Mouse (Mus musculus) lung, postnatal 0 days (tissue): ENCODE results near the gene Hivep3. TPM values are rescaled to one million over a fixed set of nuclear protein-coding genes. Genes with fewer than 3 reads are reported as not detected.

Experiments
- ATAC-seq: fragments of 200-750 bp; cut with Nextera tagmentation; 2 replicates; pipeline ENCODE4 v1.8.0; 2017; ENCODE audit warnings: moderate library complexity
- DNase-seq: peaks from one replicate; pipeline ENCODE4 v3.0.0-alpha.2; 2016; ENCODE audit warnings: low spot score
- H3K27ac ChIP-seq: fragments of 300-500 bp; sonication (generic); 2 replicates; pipeline ENCODE4 v1.5.1; 2014; ENCODE audit warnings: antibody characterized with exemption, mild to moderate bottlenecking, low read length, mixed read lengths
- H3K27me3 ChIP-seq: fragments of 300-500 bp; sonication (generic); replicated peaks from 2 replicates; pipeline ENCODE4 v1.6.1; 2014; ENCODE audit warnings: low read length, mixed read lengths; ENCODE audit not compliant: insufficient read depth
- H3K36me3 ChIP-seq: fragments of 300-500 bp; sonication (generic); 2 replicates; pipeline ENCODE4 v1.6.1; 2014; ENCODE audit warnings: low read length, mixed read lengths; ENCODE audit not compliant: insufficient read depth
- H3K4me1 ChIP-seq: fragments of 300-500 bp; sonication (generic); 2 replicates; pipeline ENCODE4 v1.6.1; 2014; ENCODE audit warnings: antibody characterized with exemption, low read depth, low read length, mixed read lengths; ENCODE audit not compliant: insufficient read depth
- H3K4me2 ChIP-seq: fragments of 300-500 bp; sonication (generic); replicated peaks from 2 replicates; pipeline ENCODE4 v1.6.1; 2014; ENCODE audit warnings: low read depth, mild to moderate bottlenecking, low read length, moderate library complexity, mixed read lengths
- H3K4me3 ChIP-seq: fragments of 300-500 bp; sonication (generic); 2 replicates; pipeline ENCODE4 v1.5.1; 2014; ENCODE audit warnings: low read depth, low read length
- H3K9ac ChIP-seq: fragments of 300-500 bp; sonication (generic); replicated peaks from 2 replicates; pipeline ENCODE4 v1.6.1; 2014; ENCODE audit warnings: low read depth, mild to moderate bottlenecking
- H3K9me3 ChIP-seq: fragments of 300-500 bp; sonication (generic); 2 replicates; pipeline ENCODE4 v1.6.1; 2016; ENCODE audit warnings: low read length, mixed read lengths
- CTCF ChIP-seq: IDR thresholded peaks from 2 replicates; pipeline ENCODE4 v1.5.1; 2016; ENCODE audit warnings: antibody characterized with exemption, mild to moderate bottlenecking
- EP300 ChIP-seq: IDR thresholded peaks from 2 replicates; pipeline ENCODE4 v1.6.1; 2016; ENCODE audit warnings: antibody characterized with exemption, mild to moderate bottlenecking, control low read depth
- WGBS: fragments of 180-500 bp; shearing (Covaris S2); extraction: QIAGEN DNeasy Blood & Tissue Kit; methylation state at CpG from one replicate; pipeline ENCODE4 v1.1.7; 2014; 5-methylcytosine and 5-hydroxymethylcytosine counted together
- polyA plus RNA-seq: library from polyadenylated mRNA; unstranded; fragments of >200 nt; fragmentation: Nextera tagmentation; extraction: Ambion mirVana; gene quantifications from 2 replicates; pipeline ENCODE4 v1.2.1, GENCODE M21; 2015

Hivep3 gene
- polyA plus RNA-seq, 1 experiment from 2014 or later, result 30.7 TPM

DNA sequence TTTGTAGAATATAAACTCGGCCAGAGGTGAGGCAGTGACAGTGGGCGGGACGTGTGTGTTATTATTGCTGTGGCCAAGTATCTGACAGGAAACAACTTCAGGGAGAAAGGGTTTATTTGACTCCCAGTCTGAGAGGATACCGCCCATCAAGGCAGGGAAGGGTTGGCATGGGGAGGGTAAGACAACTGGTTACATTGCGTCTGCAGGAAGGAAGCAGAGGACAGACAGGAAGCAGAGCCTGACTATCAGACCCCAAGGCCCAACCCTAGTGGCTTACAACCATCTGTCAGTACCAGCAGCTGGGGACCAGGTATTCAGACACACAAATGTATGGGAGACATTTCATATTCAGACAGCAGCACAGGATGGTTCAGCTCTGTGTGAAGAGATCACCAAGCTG is 144.6 kb downstream of the Hivep3 start:
- 65% methylated on average over 5 of the region's 5 CpGs for WGBS
- ATAC-seq, result no peak

DNA sequence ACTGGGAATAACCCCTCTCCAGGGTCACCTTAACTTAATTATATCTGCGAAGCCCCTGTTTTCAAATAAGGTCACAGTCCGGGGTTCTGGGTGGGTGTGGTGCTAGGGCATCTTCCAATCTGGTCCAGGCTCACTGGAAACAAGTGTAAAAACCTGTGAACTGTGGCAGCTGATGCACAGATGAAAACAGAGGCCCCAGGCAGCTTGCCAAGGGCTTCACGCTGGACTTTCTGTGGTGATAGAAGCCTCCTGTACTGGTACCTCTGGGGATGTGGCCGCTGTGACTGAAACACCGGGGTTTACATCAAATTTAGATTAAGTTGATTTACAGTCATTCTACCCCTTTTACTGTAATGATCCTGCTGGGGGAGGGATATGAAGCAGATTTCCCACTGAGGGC is 146.1 kb downstream of the Hivep3 start:
- H3K27ac ChIP-seq, result no peak overlapping the region
- H3K4me2 ChIP-seq, result no peak overlapping the region
- H3K36me3 ChIP-seq, result no peaks in the 10 kb centered on the region
- no peak overlapping the region for H3K4me3 ChIP-seq
- no peak for ATAC-seq
- no peak overlapping the region for H3K9ac ChIP-seq
- H3K9me3 ChIP-seq, result no peaks in the 10 kb centered on the region
- WGBS, result 64% methylated on average over 5 of the region's 5 CpGs
- no peak for DNase-seq
- no peaks in the 10 kb centered on the region for H3K4me1 ChIP-seq
- TF ChIP-seq EP300 (no peak), CTCF (no peak)
- no peaks in the 10 kb centered on the region for H3K27me3 ChIP-seq

More for the DNA sequence above, 144.6 kb downstream of the Hivep3 start:
- no peaks in the 10 kb centered on the region for H3K4me1 ChIP-seq
- H3K36me3 ChIP-seq, result no peaks in the 10 kb centered on the region
- TF ChIP-seq CTCF (no peak), EP300 (no peak)
- H3K9ac ChIP-seq, result no peak overlapping the region
- no peaks in the 10 kb centered on the region for H3K27me3 ChIP-seq
- H3K4me2 ChIP-seq, result no peak overlapping the region
- H3K9me3 ChIP-seq, result no peaks in the 10 kb centered on the region
- H3K27ac ChIP-seq, result no peak overlapping the region
- no peak for DNase-seq
- no peak overlapping the region for H3K4me3 ChIP-seq

DNA sequence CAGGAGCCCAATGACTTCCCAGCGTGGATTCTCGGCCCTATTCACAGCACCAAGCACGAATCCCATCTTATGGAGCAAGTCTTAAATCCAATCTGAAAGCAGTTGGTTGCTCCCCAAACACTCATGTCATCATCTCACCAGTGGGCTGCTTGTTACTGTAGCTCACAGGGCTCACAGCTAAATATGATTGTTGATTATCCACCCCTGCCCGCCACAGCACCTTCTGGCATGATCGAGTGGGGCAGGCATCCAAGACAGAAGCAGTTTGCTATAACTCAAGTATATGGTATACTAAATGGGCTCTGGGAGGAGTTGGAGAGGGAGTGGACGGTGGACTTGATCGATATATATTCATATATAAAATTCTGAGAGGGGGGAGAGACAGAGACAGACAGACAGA is 146.7 kb downstream of the Hivep3 start:
- no peak for DNase-seq
- H3K27ac ChIP-seq, result no peak overlapping the region
- no peak overlapping the region for H3K9ac ChIP-seq
- H3K4me1 ChIP-seq, result no peaks in the 10 kb centered on the region
- H3K4me2 ChIP-seq, result no peak overlapping the region
- no peaks in the 10 kb centered on the region for H3K36me3 ChIP-seq
- WGBS, result 89% methylated on average over 7 of the region's 7 CpGs
- TF ChIP-seq CTCF (no peak), EP300 (no peak)
- no peak overlapping the region for H3K4me3 ChIP-seq
- no peaks in the 10 kb centered on the region for H3K9me3 ChIP-seq
- ATAC-seq, result no peak
- H3K27me3 ChIP-seq, result no peaks in the 10 kb centered on the region

DNA sequence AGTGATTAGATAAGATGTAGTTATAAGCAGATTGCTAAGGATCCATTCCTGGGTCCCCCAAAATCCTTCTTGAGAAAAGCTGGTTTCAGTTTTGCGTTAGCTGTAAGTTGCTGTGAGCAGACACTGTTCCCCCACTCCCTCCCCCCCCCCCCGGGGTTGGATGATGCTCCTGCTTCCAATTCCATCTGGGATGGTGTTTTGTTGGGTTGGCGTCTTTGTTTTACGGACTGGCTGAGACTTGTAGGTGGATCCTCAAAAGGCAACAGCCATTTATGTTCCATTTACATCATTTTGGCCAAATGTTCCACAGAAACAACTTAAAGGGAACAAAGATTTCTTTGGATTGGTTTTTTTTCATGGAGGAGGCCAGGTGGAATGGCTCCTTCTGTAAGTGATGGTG is 147.7 kb downstream of the Hivep3 start:
- no peaks in the 10 kb centered on the region for H3K36me3 ChIP-seq
- H3K27me3 ChIP-seq, result no peaks in the 10 kb centered on the region
- ATAC-seq, result no peak
- no peak overlapping the region for H3K9ac ChIP-seq
- TF ChIP-seq CTCF (no peak), EP300 (no peak)
- no peak overlapping the region for H3K4me2 ChIP-seq
- H3K27ac ChIP-seq, result no peak overlapping the region
- DNase-seq, result no peak
- no peak overlapping the region for H3K4me3 ChIP-seq
- H3K9me3 ChIP-seq, result no peaks in the 10 kb centered on the region
- WGBS, result 85% methylated on average over 4 of the region's 4 CpGs
- no peaks in the 10 kb centered on the region for H3K4me1 ChIP-seq

DNA sequence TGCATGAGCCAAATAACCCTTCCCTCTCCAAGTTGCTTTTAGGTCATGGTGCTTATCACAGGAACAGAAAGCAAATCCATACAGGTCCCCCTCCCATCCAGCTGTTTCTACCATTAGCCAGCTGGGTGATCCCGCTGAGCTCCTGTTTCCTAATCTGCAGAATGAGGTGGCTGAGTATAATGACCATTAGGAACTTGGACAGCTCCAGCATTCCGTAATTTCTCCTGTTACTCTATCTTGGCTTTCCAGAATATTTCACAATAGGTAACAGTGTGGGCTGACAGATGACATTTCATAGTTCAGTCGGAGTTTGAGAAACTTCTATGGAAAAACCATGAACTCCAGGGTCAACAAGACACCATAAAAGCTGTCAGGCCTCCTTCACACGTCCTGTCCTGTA is 148.8 kb downstream of the Hivep3 start:
- Histone ChIP-seq H3K27me3 (no peaks in the 10 kb centered on the region), H3K4me3 (no peak overlapping the region), H3K4me1 (no peaks in the 10 kb centered on the region), H3K36me3 (no peaks in the 10 kb centered on the region), H3K27ac (no peak overlapping the region; the same call in 1 of the 2 replicates), H3K9me3 (no peaks in the 10 kb centered on the region), H3K9ac (no peak overlapping the region), H3K4me2 (no peak overlapping the region)
- TF ChIP-seq EP300 (peak; percentile 95), CTCF (no peak)
- 19% methylated on average over 4 of the region's 4 CpGs for WGBS
- peak; percentile 88 for ATAC-seq
- peak; percentile 93 for DNase-seq

DNA sequence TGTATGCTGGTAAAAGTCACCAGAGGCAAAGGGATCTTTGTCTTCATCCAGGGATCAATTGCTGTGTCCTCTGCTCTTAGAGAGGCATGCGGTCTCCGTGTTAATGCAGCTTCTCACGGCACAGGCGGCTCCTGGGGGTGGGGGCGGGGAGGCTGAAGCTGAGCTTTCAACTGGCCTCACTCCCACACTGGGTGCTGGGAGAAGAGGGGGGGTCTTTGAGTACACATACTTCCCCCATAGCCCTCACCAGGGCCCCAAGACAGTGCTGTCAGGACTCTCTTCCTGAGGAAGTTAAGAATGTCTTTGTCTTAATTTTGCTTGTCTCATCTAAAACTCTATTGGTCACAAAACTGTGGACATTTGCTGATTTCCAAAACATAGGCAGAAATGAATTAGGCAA is 149.2 kb downstream of the Hivep3 start:
- Histone ChIP-seq H3K9me3 (no peaks in the 10 kb centered on the region), H3K4me3 (no peak overlapping the region), H3K36me3 (no peaks in the 10 kb centered on the region), H3K9ac (no peak overlapping the region), H3K4me1 (no peaks in the 10 kb centered on the region), H3K4me2 (no peak overlapping the region), H3K27me3 (no peaks in the 10 kb centered on the region), H3K27ac (peak overlapping the region; percentile 77)
- DNase-seq, result no peak
- whole genome bisulfite sequencing, result 30% methylated on average over 5 of the region's 5 CpGs
- TF ChIP-seq CTCF, result no peak
- no peak for TF ChIP-seq EP300
- no peak for ATAC-seq

DNA sequence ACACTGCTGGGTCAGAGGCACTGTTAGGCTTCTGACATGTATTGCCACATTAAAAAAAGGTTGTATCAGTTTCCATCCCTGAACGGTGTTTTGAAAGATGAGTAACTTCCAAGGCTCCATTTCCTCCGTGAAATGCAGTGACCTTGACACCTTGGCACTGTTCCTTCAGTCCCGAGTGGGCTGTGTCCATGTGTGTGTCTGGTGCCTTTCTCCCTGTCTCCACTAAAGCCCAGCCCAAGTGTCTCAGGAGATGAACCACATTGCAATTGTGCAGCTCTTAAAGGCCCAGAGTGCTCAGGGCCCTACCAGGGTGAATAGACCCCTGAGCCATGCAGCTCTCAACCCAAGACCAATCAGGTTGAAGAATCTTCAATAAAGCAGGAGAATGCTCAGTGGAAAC is 153.0 kb downstream of the Hivep3 start:
- no peak for ATAC-seq
- no peak for TF ChIP-seq EP300
- no peak for TF ChIP-seq CTCF
- no peak overlapping the region for H3K9ac ChIP-seq
- H3K4me1 ChIP-seq, result no peaks in the 10 kb centered on the region
- peak; percentile 56 for DNase-seq
- no peak overlapping the region for H3K4me3 ChIP-seq
- no peaks in the 10 kb centered on the region for H3K36me3 ChIP-seq
- no peaks in the 10 kb centered on the region for H3K9me3 ChIP-seq
- 0 out of 2 replicates have a peak overlapping the region, but pooled peaks have one; percentile 4 for H3K27ac ChIP-seq
- no peak overlapping the region for H3K4me2 ChIP-seq
- H3K27me3 ChIP-seq, result no peaks in the 10 kb centered on the region
- 33% methylated on average over 3 of the region's 3 CpGs for WGBS
